Mouse (Mus musculus): ENCODE results near the gene Pld2.
"Not testable (repeated sequence)": the region's sequence is repeated elsewhere in the genome, so short reads cannot be mapped to it uniquely, and the experiment has no call there.

Pld2 gene

GRCm38 (mm10) chr11:70539877-70540587 lies at the start of gene Pld2:
Gene Pld2, plus strand, starts transcription at chr11:70540064.
- DNase-seq, result peak; percentile 34

DNA sequence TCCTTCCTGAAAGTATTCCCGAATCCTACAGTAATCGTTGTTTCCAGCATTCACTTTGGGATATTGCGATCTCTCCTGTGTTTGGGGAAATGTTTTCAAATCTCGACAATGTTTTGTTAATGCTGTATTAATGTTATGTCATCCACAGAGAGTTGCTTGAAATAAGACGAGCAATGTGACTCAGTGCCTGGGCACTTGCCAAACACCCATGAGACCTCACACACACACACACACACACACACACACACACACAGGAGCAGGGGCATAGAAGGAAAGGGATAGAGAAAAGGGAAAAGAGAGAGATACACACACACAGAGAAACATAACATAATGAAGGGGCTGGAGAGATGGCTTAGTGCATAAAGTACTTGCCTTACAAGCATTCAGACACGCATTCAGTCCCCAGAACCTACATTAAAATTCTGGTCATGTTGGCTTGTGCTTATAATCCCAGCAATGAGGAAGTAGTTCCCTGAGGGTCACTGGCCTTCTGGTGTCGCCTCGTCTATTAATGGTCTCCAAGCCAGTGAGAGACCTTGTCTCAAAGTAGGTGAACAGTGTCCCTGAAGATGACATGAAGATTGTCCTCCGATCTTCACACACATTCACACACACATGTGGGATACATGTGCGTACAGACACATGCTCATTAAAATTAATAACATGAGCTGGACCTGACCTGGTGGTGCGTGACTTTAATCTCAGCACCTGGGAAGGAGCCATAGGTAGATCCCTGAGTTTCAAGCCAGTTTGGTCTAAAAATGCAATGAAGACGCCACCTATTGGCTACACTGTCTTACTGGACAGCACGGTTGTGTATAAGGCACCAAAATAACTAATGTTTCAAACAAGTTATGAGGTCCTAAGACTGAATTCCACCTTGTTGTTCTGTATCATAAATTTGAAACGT lies 40.0 kb upstream of the Pld2 start:
- no peak for DNase-seq

DNA sequence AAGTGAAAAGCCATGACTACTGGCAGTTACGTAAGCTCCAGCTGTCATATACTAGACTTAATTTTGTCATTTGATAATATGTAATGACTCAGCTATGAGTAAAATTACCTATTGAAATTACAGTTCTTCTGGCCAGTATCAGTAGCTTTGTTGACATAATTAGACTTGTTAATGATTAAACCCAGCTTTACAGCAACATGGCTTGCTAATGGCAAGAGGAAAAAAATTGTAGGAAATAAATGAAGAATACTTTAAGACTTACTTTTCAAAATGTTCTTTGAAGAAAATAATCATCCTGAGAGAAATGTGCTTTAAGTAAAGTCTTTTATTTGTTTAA lies 39.4 kb upstream of the Pld2 start:
- no peak for DNase-seq

- no peak for DNase-seq
Observed at GRCm38 (mm10) chr11:70502018-70502417, 37.8 kb upstream of the Pld2 start.

GRCm38 (mm10) chr11:70504970-70505369 lies 34.9 kb upstream of the Pld2 start, which contains the start of gene Tm4sf5:
Gene Tm4sf5, plus strand, starts transcription at chr11:70505244.
- DNase-seq, result no peak

DNA sequence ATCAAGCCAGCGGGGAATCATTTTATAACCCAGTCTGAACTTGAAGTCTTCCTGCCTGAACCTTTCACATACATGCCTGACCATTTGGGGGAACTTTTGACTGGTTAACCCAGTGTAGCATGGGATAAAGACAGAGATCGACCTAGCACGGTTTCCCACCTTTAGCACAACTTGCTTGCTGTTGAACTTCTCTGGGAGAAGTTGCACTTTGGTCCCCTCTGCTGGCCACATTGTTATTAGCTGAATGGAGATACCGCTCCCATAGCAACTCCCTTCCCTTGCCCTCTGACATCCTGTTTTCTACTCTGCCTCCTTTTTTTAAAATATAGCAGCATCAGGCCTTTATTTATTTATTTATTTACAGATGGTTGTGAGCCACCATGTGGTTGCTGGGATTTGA lies 33.5 kb upstream of the Pld2 start:
- no peak for DNase-seq

GRCm38 (mm10) chr11:70506962-70507515 lies 32.8 kb upstream of the Pld2 start:
- no peak for DNase-seq

GRCm38 (mm10) chr11:70509753-70510564 lies 29.9 kb upstream of the Pld2 start:
- peak; percentile 34 for DNase-seq

GRCm38 (mm10) chr11:70511242-70511641 lies 28.6 kb upstream of the Pld2 start:
- DNase-seq, result no peak

DNA sequence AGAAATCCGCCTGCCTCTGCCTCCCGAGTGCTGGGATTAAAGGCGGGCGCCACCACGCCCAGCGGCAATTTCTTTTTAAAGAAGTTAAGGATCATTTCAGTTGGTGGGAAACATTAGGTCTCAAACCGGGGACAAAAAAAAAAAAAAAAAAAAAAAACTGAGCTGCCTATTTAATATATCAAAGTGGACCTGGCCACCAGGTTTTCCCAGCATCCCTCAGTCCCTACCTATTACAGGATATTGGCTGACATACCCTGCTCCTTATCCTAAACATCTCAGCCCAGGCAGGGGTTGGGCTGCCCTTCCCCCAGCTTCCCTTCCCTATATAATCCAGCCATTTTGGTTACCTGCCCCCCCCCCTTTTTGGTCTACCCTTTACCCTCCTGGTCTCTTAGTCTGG lies 28.0 kb upstream of the Pld2 start:
- no peak for DNase-seq

DNA sequence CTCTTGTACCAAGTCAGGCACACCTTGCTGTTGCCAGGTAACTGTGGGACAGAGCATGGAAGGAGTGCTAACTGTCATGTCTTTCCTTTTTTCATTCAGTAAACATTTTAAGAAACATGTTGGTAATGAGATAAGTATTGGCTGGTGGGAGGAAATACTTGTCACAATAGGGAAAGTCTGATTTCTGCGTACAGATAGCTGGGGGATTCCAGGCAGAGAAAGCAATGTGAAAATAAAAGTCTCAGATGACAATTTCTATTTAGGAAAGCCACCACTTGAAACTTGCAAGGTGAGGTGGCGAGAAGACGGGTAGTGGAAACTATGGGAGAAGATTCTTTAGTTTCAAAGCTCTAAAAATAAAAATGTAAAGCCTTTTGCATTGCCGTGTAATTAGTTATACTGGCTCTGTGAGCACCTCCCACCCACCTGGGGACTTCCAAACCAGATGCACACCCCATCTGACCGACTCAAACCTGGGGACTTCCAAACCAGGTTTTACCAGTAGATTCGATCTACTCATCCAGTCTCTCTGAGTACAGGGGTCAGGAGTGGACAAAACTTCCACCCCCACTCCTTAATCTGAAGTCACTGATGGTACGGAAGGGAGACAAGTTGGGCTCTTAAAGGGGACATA lies 27.0 kb upstream of the Pld2 start:
- DNase-seq, result no peak

DNA sequence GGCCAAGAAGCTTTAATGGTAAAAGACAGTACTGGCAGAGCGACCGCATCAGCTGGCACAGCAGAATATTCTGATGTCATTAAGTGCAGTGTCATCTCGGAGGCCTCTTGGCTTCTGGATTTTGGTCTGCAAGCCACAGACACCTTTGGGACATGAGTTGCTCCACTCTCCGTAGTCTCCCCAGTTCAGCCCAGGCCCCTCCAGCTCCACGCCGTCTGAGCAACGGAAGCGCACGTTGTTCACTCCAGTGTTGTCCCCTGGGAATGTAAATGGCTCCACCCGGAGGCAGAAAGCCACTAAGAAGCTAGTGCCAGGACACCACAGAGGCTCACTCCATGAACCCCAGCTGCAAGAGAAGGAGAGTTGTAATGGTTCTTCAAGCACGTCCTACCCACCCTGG lies 26.3 kb upstream of the Pld2 start:
- DNase-seq, result no peak

GRCm38 (mm10) chr11:70514288-70514687 lies 25.6 kb upstream of the Pld2 start, which contains the start of gene Vmo1:
Gene Vmo1, minus strand, starts transcription at chr11:70514616.
- DNase-seq, result no peak

DNA sequence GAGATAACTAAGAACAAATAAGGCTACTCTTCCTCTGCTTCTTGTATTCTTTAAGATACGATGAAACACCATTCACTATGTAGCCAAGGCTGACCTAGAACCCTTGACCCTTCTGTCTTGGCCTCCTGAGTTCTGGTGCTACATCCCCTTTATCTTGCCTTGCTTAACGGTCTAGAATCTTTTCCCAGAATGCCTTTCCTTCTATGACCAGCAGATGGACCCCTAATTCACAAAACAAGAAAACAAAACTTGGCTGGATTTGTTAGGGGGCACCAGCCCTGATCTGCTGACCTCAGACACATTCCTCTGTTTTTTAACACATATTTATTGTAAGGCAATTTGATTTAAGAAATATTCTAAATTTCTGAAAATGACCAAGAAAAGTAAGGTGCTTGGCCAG lies 23.5 kb upstream of the Pld2 start:
- DNase-seq, result no peak

- DNase-seq, result no peak
Observed at GRCm38 (mm10) chr11:70518436-70518835, 21.4 kb upstream of the Pld2 start.

DNA sequence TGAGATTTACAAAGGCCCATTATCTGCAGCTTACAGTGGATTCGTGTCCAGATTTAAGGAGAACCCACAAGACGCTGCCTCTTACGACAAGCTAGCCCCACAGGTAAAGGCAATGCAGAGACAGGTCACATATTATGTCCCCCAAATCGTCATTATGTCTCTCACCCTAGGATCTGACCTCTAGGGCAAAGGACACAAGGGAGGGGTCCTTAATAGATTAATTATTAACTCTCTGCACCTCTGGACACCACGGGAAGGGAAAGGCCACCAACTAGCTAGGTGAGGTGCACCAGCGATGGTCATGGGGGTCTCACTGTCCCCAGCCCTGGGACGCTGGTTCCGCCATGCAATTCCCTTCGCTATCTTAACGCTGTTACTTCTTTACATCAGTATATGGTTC lies 20.9 kb upstream of the Pld2 start, which contains the start of gene Gltpd2:
Gene Gltpd2, plus strand, starts transcription at position 274 of the 400 bp plus-strand sequence.
- no peak for DNase-seq

- peak; percentile 40 for DNase-seq
Observed at GRCm38 (mm10) chr11:70520178-70520769, 19.6 kb upstream of the Pld2 start.

- not testable (repeated sequence) for DNase-seq
Observed at GRCm38 (mm10) chr11:70523306-70523989, 16.4 kb upstream of the Pld2 start.

GRCm38 (mm10) chr11:70524782-70525181 lies 15.1 kb upstream of the Pld2 start:
- no peak for DNase-seq

GRCm38 (mm10) chr11:70525184-70525678 lies 14.6 kb upstream of the Pld2 start, which contains the start of gene Psmb6:
Gene Psmb6, plus strand, starts transcription at chr11:70525367.
- DNase-seq, result peak; percentile 88

DNA sequence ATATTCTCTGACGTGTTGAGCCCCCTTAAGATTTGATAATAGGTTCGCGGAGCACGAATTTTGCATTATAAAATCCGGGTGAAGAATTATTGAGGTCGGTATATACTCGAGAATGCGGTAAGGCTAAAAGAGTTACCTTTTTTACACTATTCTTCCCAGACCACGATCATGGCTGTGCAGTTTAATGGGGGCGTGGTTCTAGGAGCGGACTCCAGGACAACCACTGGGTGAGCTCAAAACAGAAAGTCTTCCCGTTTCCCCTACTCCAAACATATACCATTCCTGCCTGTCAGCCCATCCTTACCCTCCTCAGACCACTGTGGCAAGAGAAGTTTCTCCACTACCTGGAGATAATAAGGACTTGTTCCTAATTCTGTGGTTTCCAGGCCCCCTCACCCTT lies 14.1 kb upstream of the Pld2 start:
- no peak for DNase-seq

Measured in cerebellum, adult 11 months (tissue).